Mouse (Mus musculus): ENCODE data around the gene Foxf1.

Gene Foxf1

DNA sequence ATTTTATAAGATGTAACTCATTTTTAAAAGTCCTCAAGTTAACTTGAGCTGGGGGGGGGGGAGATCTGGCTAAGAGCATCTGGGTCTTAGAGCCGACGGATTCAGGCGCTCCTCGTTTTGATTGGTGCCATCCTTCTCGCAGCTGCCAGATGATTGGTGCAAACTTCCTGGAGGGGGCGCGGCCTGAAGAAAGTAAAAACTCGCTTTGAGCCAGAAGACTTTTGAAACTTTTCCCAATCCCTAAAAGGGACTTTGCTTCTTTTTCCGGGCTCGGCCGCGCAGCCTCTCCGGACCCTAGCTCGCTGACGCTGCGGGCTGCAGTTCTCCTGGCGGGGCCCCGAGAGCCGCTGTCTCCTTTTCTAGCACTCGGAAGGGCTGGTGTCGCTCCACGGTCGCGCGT lies 31.8 kb downstream of the Foxf1 start, which contains the start of gene Foxc2:
TSS of gene Foxc2 (plus strand) at position 224 of the 400 bp plus-strand sequence.
- DNase-seq, result no peak

DNA sequence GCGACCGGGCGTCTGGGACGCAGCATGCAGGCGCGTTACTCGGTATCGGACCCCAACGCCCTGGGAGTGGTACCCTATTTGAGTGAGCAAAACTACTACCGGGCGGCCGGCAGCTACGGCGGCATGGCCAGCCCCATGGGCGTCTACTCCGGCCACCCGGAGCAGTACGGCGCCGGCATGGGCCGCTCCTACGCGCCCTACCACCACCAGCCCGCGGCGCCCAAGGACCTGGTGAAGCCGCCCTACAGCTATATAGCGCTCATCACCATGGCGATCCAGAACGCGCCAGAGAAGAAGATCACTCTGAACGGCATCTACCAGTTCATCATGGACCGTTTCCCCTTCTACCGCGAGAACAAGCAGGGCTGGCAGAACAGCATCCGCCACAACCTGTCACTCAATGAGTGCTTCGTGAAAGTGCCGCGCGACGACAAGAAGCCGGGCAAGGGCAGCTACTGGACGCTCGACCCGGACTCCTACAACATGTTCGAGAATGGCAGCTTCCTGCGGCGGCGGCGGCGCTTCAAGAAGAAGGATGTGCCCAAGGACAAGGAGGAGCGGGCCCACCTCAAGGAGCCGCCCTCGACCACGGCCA lies 32.5 kb downstream of the Foxf1 start:
- DNase-seq, result no peak

DNA sequence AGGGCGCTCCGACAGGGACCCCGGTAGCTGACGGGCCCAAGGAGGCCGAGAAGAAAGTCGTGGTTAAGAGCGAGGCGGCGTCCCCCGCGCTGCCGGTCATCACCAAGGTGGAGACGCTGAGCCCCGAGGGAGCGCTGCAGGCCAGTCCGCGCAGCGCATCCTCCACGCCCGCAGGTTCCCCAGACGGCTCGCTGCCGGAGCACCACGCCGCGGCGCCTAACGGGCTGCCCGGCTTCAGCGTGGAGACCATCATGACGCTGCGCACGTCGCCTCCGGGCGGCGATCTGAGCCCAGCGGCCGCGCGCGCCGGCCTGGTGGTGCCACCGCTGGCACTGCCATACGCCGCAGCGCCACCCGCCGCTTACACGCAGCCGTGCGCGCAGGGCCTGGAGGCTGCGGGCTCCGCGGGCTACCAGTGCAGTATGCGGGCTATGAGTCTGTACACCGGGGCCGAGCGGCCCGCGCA lies 33.0 kb downstream of the Foxf1 start:
- no peak for DNase-seq

DNA sequence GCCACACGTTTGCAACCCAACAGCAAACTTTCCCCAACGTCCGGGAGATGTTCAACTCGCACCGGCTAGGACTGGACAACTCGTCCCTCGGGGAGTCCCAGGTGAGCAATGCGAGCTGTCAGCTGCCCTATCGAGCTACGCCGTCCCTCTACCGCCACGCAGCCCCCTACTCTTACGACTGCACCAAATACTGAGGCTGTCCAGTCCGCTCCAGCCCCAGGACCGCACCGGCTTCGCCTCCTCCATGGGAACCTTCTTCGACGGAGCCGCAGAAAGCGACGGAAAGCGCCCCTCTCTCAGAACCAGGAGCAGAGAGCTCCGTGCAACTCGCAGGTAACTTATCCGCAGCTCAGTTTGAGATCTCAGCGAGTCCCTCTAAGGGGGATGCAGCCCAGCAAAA lies 33.7 kb downstream of the Foxf1 start:
- DNase-seq, result no peak

DNA sequence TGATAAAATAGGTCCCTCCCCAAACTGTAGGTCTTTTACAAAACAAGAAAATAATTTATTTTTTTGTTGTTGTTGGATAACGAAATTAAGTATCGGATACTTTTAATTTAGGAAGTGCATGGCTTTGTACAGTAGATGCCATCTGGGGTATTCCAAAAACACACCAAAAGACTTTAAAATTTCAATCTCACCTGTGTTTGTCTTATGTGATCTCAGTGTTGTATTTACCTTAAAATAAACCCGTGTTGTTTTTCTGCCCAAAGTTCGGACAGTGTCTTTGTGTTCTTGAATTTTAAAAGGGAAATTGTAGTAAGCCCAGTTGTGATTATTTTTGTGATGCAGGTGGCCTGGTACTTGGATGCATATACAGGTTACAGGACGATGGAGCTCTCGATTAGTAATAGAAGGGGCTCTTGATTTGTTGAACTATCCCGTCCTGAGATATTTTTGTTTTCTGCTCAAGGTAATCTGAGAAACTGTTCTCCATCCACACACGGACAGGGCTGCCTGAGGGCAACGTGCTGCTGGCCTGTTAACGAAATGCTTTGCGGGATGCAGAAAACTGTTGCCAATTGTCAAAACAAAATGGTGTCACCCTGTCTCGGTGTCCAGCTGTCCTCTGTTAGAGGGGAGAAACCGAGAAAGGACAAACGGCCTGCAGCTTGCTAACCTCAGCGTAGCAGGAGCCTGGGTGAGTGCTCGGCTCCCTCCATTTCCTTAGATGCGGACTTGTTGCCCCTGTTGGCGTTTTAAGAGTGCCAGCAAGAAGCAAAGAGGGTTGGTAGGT lies 34.6 kb downstream of the Foxf1 start:
- no peak for DNase-seq

DNA sequence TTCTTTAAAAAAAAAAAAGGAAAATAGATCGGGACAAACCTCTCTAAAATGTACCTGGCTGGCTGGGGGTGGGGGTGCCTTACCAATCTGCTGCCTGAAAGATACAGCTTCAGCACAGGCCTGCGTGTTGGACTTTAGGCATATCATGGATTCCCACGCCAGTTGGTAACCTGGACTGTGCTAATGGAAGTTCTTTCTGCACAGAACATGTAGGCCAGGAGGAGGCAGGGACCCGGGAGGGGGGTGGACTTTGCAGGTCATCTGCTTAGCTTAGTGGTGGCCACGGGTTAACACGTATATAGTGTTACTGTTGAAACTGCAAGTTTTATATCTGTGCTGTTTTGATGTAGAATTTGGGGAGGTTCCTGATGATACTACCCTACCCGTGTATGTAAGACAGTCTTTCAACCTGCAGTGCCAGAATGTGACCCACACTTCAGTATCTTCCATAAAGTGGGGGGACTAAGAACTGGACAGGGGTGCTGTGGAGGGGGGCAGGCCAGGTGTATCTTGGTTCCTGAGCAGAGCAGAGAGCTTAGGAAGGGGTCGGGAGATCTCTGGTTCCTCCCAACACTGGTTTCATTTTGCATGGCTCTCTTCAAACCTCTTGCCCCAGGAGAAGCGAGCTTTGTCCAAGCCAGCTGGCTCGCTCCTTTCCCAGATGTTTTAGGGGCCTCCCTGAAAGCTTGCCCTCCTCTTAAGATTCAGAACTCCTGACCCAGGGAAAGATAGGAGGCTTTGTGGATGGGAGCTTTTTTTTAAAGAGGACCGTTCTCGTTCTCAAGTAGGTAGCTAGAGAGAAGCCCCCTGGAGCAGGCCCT lies 35.7 kb downstream of the Foxf1 start:
- no peak for DNase-seq

DNA sequence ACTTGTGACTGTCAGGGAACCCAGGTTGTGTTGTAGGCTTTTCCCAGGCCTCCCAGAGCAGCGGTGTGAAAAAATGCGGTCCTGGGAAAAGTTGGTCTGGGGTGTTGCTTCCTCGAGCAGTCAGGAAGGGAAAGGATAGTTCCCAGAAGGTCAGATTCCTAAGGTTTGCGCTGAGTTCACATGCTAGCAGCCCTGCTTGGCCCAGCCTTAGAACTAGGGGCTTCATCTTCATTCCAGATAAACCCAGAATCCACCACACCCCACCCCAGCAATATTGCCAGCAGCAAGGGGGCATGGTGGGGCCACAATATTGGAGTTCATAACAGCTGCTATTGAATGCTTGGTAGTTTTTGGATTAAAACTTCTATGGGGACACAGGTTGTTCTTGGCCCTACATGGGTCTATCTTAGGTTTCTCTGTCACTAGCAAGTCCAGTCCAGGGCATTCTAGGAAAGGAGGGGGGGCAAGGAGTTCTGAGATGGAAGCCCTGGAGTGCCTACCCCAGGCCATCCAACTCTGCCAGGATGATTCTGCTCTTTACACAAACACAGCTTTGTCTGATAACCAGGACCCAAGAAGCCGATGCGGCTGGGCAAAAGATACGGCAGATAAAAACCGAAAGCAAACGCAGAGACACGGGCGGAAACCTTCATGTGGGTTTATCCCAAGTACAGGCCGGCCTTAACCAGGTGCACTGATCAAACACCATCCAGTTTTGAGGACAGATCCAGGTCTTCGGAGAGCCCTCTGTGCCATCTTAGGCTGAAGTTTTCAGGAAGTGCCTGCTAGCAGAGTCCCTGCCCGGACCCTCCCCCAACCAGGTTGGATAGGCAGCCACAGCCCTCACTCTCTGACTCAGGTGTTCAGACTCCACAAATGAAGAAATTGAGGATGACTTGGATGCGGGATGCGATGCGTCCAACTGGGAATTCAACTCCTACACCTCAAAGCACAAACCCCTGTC lies 36.6 kb downstream of the Foxf1 start:
- no peak for DNase-seq

DNA sequence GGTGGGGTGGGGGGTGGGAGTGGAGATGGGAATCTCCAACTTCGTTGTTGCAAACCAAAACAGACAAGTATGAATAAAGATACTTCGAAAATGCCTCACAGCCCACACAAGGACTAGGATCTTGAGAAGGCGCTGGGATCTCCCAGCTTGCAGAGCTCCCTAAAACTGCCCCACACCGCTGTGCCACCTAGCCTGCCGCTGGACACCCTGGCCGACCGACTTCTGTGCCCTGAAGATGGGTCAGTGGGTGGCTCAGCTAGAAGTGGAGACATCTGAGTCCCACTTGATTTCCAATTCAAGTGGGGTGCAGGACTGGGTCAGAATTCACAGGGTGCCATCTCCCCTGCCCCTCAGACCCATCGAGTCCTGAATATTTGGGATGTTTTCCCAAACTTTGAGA lies 37.5 kb downstream of the Foxf1 start:
- no peak for DNase-seq

DNA sequence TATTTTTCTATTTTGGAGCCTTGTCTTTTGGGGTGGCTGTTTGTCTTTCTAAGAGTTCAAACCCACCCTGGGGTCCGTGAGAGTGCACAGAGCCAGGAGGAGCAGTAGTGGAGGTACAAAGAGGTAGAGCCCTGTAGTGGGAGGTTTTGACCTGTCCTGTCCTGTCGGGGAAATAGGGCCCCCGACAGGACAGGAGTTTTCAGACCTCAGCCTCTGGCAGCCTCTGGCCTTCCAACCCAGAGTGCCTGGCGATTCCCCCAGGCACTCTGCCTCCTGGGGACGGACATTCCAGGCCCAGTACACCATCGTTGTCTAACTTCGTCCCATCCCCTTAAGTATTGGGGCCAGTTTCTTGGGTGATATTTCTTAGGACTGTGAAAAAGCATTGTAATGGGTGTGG lies 38.2 kb downstream of the Foxf1 start:
- no peak for DNase-seq

DNA sequence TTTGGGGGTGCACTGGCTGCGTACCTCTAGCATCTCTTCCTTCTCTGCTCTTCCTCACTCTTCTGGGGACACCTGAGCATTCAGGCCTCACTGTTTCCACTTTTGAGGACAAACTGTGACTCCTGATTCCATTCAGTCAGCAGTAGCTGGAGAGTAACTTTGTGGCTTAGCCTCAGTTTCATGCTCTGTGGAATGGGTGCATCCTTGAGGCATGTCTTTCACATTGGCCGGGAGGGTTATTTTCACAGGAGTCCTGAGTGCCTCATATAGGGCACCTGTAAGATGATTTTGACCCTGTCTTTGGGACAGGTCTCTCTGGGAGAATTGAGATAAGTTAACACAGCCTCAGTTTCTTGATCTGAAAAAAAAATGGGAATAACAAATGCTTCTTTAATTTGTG lies 38.9 kb downstream of the Foxf1 start:
- DNase-seq, result no peak

DNA sequence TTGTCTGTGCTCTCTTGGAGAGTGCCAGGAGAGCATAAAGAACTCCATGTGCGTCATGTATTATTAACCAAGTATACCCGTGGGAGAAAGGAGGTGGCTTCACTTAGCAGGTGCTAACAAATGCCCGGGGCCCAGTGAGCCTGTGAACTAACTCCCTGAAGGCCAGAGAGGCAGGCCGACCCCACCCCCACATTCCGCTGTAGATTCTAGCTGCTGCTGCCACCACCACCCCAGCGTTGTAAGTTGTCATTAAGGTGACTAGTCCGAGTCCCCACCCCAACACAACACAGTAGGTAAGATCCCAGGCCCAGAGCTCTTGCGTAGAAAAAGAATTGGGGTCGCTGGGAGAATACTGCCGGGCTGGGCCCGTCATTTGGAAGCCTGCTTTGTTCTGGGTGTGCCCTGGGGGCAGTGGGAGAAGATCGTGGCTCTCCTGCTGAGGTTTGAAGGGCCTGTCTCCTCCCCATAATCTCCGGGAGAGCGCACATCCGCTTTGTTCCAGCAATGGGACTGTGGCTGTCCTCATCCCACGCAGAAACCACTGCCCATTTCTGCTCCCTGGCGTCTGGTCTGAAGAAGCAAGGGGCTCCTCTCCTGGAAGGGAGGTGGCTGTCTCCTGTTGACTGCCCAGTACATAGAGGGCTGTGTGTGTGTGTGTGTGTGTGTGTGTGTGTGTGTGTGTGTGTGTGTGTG lies 40.5 kb downstream of the Foxf1 start:
- no peak for DNase-seq

DNA sequence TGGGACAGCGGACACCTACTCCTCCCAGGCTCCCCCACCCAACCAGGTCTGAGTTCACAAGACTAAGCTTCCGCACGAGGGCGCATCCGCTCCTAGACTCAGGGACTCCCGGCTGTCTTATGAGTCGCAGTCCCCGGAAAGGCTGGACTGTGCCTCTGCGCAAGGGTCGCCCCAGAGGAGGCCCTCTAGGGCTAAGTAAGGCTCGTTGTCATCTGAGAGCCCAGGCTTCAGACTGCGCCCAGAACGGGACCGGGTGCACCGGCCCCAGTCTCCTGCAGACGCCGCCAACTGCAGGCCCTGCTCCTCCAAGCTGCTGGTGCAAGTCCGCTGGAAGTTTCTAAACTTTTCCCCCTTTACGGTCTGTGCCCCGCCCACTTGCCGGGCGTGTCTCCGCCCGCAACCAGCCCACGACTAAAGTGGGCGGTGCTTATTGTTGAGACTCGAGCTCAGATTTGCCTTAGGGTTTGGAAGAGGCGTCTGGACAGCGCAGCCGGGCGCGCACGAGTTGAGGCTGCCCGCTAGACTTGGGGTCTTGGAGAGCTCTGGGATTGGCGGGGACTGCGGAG lies 41.2 kb downstream of the Foxf1 start:
- DNase-seq, result no peak

DNA sequence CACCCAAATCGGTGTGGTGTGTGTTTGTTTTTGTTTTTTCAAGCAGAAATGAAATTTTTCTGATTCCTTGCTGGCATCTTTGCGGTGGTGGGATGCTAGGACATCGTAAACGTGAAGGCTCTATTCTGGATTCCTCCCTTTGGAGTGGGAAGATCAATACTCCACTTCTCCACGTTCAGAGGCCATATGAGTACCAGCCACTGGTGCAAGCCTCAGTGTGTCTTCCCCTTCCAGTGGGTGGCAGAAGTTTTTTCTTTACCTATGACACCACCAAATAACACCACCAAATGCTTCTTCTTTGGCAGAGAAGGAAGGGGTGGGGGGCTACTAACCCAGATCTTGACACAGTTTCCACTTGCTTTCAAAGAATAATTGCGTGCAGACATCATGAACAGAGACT lies 42.0 kb downstream of the Foxf1 start:
- DNase-seq, result no peak

DNA sequence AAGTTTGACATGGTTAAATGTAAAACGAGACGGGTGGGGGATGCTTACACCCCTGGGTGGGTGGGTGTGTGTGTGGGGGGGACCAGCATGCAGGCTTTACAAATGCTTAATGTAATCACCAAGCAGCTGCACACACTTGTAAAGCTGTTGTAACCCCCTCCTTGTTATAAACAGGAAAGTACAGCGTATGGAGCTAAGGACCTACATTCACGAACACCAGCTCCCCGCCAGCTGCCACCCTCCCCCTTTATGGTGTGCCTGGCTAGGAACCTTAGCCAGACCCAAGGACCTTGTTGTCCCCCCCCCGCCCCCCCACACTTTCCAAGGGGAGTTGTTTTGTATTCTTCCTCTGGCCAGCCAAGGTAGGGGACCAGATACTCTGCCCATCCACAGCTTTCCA lies 42.5 kb downstream of the Foxf1 start:
- DNase-seq, result no peak

DNA sequence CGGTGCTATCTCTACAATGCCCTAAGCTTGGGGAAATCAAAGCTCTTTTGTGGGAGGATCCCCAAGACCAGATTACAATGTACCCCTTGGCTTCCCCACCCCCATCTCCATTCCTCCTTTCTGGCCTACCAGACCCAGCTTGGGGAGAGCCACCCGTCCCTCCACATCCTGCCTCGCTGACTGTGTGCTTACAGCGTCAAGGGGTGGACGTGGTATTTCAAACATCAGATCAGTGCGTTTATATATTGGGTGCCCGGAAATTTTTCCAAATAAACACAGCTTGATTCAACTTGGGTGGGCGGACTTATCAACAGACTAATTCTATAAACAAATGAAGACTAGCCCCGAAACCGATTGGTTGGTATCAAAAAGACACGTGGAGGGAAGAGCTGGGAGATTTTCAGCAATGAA lies 43.1 kb downstream of the Foxf1 start:
- DNase-seq, result no peak

DNA sequence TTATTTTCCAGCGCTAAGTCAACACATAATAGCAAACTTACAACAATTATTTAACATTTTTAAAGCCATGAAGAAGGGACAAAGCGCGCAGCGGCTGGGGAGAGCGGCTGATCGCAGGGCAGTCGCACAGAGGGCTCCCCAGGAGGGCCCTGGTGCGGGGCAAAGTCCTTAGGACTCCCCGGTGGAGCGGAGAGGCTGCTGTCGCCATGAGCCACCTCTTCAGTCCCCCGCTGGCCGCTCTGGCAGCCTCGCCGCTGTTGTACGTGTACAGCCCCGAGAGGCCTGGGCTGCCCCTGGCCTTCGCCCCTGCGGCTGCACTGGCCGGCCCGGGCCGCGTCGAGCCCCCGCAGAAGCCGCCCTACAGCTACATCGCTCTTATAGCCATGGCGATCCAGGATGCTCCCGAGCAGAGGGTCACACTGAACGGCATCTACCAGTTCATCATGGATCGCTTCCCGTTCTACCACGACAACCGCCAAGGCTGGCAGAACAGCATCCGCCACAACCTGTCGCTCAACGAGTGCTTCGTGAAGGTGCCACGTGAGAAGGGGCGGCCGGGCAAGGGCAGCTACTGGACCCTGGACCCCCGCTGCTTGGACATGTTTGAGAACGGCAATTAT lies 43.7 kb downstream of the Foxf1 start, which contains the start of gene Foxl1:
TSS of gene Foxl1 (plus strand) at position 185 of the 620 bp plus-strand sequence.
- no peak for DNase-seq

DNA sequence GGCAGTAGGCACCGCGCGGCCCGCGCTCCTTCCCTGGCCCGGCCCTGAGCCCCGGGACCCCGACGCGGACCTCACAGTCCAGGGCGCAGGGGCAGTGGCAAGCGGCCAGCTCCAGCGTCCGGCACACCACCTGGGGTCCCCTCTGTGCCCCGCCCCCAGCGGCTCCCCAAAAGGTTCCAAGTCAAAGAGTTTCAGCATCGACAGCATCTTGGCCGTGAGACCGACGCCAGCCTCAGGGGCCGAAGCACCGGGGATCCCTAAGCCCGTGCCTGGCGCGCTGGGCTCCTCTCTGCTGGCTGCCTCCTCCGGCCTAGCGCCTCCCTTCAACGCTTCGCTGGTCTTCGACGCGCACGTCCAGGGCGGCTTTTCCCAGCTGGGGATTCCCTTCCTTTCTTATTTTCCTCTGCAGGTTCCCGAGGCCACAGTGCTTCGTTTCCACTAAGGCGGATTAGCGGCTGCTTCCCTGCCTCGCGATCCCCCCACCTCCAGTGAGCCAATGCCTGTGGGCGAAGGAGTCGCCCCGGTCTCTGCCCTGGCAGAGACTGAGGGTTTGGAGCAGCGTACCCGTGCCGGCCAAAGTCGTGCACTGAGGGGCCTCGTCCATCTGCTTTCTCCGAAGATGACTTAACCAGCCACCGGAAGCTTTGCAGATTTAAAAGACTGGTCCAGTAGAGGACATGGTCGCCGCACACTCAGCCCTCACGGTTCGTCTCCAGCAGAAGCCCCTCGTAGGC lies 44.5 kb downstream of the Foxf1 start:
- DNase-seq, result no peak

DNA sequence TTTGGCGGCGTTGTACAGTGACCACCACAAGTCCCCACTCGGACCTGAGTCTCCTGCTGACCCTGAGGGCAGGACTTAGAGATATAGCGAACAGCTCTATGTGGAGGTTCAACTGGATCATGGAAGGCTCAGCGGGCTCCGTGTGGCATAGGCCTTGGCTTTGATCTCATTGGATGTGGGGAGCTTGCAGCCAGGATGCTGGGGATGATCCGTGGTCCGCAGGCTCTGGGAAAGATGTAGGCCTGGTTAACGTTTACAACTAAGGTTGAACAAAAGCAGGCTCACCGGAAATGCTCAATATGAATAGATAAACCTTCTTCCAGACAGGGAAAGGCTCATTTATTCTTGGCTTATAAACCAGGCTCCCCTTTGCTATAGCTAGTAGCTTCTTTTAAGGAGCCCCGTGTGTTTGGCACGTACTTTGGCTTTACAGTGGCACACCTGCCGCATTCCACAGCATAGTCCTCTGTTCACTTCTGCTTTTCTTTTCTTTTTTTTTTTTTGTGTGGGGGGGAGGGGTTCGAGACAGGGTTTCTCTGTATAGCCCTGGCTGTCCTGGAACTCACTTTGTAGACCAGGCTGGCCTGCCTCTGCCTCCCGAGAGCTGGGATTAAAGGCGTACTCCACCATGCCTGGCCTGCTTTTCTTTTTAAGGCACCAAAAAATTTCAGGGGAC lies 45.2 kb downstream of the Foxf1 start:
- DNase-seq, result no peak

DNA sequence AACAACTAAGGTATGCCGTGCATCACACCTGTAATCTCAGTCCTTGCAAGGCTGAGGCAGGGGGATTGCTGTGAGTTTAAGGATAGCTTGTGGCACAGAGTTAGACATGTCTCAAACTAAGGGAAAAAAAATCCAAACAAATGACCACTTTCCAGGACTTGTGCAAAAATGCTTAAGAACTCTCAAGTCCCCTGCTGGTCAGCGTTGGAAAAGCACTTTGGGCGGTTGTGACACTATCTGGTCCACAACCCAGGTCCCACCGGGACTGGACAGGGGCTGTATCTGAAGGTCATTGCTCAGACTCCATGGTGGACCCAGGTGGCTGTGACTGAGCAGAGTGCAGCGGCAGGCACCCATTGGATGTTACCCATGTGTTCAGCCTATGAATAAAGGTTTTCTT lies 46.3 kb downstream of the Foxf1 start:
- DNase-seq, result no peak

Measured in cerebellum, adult 8-10 months (tissue).